Mouse (Mus musculus): ENCODE measurements around the gene Gm4952.
"Not testable (repeated sequence)": the region's sequence is repeated elsewhere in the genome, so short reads cannot be mapped to it uniquely, and the experiment has no call there.

Gene Gm4952

DNA sequence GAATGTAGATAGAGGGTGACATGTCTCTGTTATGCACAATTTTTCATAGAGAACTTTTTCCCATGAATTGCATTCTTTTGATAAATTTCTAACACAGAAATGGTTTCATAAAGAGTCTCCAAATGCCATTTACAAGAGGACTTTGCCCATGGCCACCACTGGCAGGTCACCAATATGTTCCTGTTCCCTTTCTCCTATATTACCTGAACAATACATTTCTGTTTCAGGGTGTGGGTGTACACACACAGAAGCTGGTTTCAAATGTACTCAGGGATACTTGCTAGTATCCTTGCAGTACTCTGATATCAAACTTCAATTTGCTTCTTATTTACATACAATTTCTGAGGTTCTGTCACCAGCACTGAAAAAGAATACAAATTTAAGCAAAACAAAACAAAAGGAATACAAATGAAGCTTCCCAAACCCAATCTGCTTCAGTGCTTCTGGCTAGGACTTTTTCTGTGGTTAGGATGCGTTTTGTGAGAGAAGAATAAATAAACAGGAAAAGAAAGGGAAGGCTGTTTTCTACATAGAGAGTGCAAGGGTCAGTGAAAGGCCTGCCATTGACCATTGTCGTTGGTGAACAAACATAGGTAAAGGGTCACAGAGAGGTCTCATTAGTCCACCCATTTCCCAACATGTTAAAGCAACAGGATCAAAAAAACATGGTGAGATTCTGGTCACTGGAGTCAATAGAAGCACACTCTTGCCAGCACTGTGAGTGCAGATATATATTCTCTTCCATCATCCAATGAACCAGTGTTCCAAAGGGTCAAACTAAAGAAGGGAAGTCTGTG is 1.1 kb downstream of the Gm4952 start:
- no peak for DNase-seq

DNA sequence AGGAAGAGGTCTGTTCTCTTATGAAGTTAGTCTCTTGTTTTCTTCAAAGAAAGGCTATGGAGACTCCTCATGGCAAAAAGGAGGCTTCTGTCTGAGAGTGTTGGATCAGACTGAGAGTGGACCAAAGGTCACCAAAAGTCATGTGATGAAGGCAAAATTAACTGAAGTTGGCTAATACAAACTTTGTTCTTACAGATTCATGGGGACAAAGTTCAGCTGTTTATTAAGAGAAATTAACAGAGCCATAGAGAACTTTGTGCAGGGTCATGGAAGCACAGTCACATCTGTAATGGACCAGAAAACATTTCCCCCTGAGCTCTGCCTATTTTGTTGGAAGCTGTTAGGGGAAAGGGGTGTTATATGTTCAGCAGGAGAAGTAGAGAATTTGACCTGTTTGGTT is 8.6 kb downstream of the Gm4952 start:
- no peak for DNase-seq

DNA sequence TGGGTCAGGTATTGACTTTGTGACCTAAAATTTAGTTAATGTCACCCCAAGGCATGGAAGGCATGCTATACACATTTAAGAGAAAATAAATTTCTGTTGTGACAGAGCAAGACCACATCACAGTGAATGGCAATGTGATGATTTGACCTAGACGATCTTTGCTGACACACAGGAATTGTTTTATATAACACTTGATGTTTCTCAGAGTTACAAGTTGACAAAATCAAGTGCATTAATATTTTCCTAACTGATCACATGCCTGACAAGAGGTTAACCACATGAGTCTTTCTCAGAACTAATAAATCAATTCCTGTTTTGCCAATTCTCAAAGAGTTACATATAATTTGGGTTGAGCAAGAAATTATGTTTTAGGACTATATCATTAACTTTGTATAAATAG is 13.9 kb downstream of the Gm4952 start:
- DNase-seq, result no peak

DNA sequence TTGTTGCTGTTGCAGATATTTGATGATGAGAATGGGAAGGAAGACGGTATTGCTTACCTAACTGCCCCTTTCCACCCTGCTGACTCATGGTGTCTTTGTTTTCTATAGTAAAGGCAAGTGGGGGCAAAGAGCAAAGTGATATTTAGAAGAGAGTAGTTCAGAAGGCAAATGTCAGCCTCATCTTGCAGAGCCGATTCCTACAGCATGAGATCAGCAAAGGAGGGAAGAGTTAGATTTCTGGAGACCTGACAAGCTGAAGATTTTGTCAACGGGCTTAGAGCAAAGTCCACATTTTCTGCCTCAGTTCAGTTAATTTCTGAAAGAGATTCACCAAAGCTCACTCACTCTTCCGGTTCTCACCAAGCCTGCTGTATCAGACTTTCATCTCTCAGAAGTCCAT is 33.4 kb downstream of the Gm4952 start, which contains the start of gene Glyat:
Glyat (plus strand) TSS at position 133 of the 400 bp plus-strand sequence.
- DNase-seq, result no peak

DNA sequence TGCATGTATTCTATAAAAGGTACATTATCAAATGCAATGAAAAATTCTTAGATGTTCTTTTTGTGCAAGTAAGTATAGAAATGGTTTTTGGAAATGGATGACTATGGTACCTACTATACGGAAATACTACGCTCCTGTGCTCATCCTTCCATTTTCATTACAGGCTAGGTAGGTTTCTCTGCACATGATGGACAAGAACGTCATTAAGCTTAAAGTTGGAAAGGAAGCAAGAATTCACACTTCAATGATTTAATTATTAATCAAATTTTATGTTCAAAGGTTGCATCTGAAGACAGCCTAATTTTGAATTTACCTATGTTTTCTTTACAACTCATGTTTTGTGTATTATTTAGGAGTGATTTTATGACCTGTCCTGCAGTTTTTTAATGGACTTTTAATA is 34.5 kb downstream of the Gm4952 start:
- no peak for DNase-seq

DNA sequence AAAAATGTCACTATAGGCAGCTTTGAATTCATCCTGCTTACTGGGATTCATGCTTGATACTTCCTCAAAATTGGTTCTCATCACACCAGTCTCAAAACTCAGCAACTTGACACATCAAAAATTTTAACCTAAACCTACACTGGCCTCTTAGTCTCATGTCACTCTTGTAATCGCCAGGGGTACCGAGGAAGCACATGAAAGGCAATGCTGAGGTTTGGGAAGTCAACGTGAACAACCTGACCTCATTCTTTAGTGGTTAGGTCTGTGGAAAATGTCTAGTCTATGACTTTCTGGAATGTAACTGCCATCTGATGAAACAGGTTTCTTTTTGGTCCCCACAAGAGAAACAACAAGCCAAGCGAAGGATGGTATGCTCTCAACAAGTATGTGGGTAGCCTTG is 35.2 kb downstream of the Gm4952 start:
- no peak for DNase-seq

DNA sequence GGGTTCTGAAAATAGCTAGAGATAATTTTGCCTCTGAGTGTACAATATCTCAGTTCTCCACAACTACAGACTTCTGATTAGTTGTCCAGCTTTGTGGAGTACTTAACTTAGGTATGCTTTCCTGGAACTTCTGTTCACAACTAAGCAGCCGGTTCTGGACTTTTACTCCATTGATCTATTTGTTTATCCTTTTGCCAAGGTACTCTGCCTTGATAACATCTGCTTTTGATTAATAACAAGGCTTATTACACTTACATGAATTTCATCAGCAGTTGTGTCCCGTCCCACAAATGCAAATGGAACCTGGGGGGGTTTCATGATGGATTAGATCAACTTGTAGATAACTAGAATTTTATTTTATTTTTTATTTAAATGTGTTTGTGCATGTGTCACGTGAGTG is 37.1 kb downstream of the Gm4952 start:
- DNase-seq, result no peak

DNA sequence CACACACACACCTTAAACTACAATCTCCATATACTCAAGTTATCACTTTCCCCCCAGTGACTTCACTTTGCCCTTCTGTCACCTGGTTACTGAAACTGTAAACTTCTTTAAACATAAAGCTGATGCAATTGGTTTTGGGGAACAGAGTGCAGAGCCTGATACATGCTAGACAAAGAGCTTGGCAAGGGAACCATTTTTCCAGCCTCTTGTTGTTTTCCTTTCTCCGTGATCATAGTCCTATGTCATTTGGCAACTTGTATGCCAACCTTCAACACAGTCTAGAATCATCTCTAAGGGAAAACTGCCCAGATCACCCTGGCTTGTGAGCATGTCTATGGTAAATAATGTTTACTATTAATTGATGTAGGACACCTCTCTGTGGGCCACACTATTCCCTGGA is 38.3 kb downstream of the Gm4952 start:
- no peak for DNase-seq

DNA sequence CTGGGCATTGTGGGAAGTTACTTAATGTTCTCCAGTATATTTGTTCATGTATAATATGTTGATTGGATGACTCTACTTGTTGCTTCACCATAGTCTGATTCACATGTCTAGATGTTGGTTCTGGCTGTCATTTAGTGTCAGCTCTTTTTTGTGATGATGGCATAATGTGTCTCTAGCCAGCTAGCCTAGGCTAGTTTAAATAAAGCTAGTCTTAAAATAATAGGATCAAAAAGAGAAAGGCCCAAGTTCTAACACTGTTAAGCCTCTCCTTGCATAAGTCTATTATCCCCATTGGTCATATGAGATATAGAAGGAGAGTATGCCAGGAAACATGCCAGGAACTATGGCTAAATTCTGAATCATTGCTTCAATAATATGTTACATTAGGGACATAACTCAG is 49.7 kb downstream of the Gm4952 start:
- DNase-seq, result no peak

DNA sequence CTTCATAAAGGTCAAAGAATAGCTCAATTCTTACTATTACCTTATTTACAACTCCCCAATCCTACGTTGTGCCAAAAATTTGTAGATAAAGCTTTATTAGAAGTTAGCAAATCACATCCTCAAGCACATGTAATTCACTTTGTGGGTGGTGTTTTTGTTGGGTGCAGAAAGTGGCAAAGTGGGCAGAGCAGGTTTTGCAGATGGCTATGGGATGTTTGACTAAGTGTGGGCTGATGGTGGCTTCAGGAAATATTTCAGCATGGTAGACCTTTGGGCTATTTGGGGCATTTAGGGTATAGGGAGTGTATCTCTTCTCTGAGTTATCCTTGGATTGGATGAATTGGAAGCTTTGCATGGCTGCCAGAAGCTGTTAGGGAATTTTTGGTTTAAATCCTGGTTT is 66.4 kb downstream of the Gm4952 start:
- no peak for DNase-seq

DNA sequence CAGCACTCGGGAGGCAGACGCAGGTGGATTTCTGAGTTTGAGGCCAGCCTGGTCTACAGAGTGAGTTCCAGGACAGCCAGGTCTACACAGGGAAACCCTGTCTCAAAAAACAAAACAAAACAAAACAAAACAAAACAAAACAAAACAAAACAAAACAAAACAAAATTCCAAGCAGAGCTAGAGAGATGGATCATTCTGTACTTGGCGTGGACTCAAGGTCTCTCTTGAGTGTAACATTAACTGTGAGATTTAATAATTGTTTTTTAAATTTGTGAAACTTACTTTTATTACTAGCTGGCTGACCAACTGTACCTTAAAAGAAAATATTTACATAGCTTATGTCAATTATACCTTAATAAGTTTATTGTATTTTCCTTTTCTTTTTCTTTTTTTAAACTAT is 68.8 kb downstream of the Gm4952 start:
- not testable (repeated sequence) for DNase-seq

DNA sequence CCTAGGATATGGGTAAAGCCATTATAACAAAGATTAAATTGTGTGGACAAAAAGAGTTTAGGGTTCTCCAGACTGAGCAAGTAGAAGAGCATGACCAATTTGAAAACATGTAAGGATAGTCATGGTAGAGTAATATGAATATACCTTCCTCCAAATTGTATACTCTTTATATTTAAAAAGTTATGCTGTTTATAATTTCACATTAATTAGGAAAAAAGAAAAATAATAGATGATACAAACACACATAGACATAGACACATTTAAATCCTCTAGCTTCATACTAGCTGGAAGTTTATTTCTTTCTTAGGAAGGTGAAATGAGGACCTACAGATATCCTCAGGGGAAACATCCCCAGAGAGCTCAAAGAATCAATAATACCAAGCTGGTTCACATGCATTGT is 70.4 kb downstream of the Gm4952 start, which contains the start of gene Olfr1442:
Olfr1442 (plus strand) TSS at position 301 of the 400 bp plus-strand sequence.
- DNase-seq, result no peak

DNA sequence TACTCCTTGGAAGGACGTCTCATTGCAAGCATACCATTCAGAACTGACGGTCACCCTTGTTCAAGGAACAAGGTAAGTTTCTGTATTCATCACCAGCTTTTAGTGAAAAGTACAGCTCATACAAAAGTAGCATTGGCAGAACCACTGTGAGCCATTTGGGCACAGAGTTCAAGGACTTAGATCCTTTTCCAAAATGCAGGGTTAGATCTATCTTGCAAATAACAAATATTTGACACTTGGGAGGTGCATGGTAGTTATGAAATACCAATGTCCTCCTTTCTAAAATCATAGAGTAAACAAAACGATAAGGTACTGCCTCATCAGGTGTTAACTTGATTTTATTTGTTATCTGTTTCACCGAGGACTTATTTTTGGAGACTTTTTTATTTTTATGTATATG is 71.3 kb downstream of the Gm4952 start:
- no peak for DNase-seq

DNA sequence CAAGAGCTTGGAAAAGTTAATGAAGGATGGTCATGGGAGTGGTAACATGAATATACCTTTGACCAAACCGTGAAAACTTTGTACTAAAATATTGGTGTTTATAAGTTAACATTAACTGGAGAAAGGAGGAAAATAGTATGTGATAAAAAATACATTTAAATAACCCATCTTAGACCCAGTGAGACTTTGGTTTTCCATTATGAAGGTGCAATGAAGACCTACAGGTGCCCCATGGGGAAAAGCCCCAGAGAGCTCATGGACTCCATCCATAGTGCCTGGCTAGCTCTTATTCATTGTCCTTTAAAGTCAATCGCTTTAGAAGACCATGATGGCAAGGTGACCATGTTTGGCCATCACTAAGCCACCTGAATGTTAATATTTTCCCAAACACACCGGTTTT is 78.0 kb downstream of the Gm4952 start, which contains the start of gene Olfr1443:
Olfr1443 (plus strand) TSS at position 301 of the 400 bp plus-strand sequence.
- DNase-seq, result no peak
